Mouse (Mus musculus): ENCODE measurements around the gene Gm27021.

- no peak for TF ChIP-seq GATA1 (IDR thresholded peaks at IDR 0.05; ENCODE audit: borderline replicate concordance, low read length)
- no peak for TF ChIP-seq FLI1 (IDR thresholded peaks at IDR 0.05; ENCODE audit: low read length)
These were observed 71.9 kb downstream of the Gm27021 start for GRCm38 (mm10) chr8:120595963-120596362.
